Mouse (Mus musculus) right cerebral cortex, postnatal 14 days (tissue): ENCODE measurements around the gene Fdx1.
A peak's percentile ranks its signal among the peaks of the same experiment; 100 is the strongest.

Source experiments
- DNase-seq: peaks from one replicate; pipeline ENCODE4 v3.0.0; 2022

Fdx1 gene

DNA sequence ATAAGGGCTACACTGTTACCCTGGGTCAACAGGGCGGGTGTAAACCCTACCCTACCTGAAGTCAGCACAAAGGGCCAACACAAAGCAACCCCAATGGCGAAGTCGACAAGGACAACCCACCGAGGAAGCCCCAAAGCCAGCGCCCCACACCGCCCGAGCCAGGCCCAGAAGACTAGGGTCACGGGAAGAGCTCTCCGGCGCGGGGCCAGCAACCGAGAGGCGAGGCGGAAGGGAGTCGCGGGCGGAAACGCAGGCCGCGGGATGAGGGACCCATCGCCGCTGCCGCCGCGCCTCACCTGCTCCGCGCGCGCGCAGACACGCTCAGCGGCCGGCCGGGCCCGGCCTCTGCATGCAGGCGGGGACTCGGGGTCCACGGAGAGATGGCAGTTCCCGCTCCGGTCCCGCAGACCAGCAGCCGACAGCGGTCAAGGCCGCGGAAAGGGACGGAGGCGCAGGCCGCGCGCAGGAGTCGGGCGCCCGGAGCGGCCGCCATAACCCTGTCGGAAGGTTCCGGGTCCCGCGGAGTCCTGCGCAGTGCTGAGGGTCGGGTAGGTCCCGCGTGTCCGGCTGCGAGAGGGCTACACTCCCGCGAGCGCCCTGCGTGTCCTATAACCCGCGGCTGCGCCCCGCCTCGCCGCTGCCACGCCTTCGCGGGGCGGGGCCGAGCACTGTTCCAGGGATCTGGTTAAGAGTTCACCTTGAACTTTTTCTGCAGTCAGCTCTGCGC is at the start of gene Fdx1:
Gene Fdx1 (minus strand): TSS at position 582 of the 727 bp plus-strand sequence.
- peak; percentile 67 for DNase-seq

DNA sequence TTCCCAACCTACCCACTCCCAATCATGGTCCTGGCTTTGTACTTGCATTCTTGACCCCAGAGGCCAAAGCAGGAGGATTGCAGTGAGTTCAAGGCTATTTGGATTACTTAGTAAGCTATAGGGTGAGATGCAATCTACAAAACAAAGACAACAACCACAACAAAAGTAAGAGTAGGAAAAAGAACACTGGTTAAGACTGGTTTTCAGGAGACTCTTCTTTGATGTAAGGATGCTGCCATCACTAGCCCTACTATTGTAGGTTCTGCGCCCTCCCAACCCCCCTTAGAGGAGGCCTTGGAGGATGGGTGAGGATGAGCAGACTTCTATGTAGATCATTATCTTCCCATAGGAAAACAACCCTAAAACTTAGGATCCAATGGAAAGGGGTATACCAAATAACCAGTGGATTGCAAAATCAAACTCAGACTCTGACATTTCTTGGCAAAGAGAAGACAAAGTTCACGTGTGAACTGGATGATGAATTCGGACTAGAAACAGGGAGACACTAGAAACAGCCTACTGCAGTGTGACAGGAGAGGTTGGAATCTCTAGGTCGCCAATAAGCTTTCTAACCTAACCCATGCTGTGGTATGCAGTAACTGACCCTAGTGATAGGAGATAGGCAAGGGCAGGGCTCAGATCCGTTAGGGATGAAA is 49.6 kb upstream of the Fdx1 start:
- no peak for DNase-seq

DNA sequence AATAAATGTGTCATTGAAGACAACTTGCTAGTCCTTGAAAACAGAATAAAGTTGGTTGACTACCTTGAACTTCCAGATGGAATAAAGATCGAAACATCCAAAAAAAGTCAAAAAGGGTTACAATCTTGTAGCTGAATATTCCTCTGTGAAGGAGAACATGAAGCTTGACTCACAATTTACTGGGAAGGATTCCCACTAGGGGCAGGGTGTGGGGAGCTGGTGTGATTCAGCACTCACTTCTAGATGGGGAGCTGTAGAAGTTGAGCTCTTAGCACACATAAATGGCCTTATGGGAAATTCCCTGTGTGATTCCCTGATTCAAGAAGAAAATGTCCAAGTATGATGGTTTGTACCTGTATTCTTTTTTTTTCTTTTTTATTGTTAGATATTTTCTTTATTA is 49.0 kb upstream of the Fdx1 start:
- no peak for DNase-seq

DNA sequence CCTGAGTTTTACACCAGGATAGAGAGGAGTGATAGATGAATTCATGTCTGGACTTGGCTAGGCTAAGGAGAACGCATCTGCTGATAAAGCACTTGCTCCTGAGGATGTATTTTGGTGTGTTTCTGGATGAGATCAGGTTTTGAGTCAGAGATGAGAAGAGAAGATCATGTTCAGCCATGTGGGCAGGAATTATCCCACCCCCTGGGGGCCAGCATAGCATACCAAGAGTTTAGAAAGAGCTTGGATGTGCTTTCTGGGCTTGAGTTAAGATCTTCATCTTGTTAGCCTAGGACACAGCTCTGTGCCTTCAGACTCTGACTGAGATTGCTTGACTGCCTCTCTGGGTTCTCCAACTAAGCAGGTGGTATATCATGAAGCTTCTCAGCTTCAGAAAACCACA is 45.2 kb upstream of the Fdx1 start:
- DNase-seq: no peak

DNA sequence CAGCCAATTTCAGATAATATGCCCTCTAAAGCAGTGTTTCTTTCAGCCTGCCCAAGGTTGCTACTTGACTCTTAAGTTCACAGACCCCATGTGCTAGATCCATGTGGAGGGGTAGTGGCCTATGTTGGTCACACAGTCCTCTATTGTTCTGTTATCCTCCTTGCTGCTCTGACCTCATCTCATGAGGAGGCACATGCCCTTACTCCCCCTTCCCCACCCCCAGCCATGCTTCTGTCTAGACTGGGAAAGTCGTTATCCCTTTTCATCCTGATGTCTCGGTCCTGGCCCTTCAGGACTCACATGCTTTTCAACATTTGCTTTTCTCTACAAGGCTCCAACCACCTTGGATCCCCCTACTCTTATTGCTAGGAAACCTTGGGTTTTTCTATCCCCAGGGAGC is 44.0 kb upstream of the Fdx1 start:
- DNase-seq: no peak

DNA sequence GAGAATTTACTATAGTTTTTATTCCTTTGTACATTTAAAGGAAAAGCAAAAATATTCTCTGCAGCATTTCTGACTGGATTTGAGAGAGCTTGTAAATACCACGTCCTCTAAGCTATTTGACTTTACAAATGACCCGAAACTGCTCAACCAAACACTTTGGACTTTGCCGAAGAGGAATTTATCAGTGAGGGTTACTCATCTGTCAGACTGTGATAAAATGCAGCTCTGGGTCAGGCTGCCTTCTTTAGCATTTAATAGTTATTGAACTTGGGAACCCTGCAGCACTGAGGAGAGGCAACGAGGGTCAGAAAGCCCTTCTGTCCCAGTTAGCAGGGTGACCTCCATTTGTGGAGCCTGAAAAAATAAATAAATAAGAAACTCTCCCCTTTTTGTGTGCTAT is 40.1 kb upstream of the Fdx1 start:
- DNase-seq: no peak

DNA sequence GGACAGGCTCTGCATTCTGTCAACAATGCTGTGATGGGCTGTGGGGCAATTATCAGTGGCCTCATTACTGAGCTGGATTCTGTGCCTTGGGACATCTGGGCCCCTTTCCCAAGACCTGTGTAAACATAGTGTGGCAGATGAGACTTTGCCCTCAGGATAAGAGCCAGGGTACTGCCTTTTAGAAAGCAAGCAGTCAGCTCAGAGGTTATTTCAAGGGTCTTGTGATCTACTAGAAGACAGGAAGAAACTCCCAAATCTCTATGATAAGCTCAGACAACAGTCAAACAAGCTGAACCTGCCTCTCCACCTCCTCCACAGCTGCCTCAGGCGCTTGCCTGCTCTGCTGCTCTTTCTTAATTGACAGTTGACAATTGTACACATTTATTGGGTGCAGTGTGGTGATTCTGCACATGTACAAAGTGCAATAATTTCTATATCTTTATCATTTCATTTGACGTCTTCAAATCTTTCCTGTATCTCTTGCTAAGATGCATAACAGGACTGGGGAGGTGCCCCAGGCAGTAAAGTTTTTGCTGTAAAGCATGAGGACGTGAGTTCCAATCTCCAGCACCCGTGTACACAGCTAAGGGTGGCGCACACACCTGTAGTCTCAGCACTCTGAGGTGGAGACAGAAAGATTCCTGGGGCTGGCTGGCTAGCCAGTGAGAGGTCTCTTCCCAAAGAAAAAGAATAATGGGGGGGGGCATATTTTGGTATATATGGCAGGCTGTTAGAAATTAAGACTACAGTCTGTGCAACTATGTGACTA is 32.2 kb upstream of the Fdx1 start:
- no peak for DNase-seq

DNA sequence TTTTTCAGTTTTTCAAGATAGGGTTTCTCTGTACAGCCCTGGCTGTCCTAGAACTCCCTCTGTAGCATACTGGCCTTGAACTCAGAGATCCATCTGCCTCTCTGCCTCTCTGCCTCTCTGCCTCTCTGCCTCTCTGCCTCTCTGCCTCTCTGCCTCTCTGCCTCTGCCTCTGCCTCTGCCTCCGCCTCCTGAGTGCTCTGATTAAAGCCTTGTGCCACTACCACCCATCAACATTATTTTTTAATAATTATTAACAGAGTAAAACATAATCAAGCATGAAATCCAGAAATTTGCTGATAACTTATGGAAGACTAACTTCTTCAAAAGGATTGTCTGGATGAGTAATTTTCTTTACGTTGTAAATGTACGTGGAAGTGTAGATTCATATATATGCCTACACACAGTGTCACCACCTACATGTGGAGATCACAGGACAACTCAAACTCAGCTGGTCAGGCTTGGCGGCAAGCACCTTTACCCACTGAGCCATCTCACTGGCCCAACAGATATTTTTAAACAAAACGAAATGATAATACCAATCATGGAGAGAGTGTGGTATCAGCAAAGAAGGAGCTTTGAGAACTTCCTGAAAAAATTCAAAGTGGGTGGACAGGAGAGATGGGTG is 31.4 kb upstream of the Fdx1 start:
- DNase-seq: no peak

DNA sequence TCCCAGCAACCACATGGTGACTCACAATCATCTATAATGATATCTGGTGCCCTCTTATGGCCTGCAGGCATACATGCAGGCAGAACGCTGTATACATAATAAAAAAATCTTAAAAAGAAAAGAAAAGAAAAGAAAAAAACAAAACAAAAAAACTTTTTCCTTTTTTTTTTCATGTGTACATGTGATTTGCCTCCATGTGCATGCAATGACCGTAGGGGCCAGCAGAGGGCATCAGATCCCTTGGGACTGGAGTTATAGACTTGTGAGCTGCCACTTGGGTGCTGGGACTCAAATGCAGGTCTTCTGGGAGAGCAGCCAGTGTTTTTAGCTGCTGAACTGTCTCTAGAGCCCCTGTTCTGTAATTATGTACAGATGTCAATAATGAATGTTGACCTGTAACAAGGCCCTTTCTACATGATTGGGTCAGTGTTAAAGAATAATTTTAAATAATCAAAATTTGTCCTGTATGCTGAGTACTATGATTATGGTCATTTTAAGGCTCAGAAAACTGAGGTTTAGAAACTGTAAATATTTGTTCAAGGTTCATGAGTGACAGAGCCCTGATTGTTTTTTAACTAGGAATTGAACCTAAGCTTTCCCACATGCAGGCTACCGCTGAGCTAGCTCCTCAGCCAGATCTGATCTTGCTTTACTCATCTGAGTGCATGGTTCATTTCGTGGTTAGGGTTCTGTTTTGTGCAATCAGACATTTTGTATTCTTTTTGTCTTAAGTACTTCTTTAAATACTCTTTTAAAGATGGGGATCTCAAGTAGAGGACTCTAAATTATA is 30.3 kb upstream of the Fdx1 start:
- no peak for DNase-seq

DNA sequence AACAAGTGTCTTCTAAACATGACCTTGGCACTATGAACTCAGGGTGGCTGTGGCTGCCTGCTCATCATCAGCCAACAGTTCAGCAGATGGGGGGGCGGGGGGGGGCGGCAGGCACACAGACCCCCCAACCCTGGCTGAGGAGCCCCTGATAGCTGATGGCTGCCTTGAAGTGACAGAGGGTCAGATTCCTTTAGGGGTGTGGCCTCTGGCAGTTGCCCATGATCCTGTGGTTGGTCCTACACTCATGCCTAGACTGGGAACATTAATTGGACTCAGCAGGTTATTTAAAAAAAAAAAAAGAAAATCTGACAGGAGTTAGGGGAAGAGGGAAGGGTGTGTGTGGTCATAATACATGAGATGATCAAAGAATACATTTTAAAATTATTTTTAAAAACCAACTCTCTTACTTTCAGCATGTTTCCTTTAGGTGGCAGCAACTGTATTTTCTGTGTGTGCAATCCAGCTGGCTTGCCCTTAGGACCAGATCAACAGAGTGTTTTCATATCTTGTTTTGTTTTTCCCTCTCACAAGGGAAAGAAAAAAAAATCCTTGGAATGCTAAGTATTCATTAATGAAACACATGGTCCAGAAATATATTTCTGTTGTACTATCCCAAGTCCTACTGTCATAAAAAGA is 28.0 kb upstream of the Fdx1 start:
- DNase-seq: no peak

DNA sequence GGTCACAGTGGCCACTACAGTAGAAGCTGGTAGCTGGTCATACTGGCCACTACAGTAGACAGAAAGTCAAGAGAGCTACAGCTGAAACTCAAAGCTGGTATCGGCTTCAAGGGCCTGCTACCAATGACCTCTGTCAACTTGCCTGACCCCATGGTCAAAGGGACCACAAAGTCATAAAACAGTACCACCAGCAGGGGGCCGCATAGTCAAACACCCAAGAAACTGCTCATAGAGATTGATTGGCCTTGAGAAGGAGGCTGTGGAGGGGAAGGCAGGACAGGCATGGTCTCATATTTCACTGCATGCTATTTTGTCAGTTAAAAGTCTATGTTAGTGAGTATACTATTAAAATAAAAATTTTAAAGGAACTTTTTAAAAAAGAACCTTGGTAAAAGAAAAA is 27.5 kb upstream of the Fdx1 start:
- DNase-seq: no peak

DNA sequence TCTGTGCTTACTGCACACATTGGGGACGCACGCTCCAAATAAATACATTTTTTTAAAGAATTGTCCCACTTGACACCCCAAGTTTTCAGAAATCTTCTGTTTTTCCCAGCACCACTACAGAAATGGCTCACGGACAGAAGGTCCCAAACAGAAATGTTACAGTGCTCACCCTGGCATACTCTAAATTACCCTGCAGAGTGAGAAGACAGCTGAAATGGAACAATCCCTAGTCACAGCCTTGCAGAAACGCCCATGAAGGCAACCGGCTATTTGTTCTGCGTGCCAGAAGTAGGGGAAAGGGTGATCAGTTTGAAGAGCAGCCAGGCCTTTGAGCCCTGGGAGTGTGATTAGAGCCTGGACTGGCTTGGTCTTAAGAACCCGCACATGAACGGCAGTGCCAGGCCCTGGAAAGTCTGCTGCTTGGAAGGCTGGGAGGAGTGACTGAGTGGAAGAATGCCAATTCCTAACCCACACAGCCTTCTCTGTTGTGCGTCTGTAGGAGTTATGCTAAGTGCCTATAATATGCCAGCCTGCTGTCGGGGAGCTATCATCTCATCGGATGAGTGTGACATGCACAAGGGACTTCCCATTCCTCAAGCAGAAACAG is 22.2 kb upstream of the Fdx1 start:
- DNase-seq: peak; percentile 28

DNA sequence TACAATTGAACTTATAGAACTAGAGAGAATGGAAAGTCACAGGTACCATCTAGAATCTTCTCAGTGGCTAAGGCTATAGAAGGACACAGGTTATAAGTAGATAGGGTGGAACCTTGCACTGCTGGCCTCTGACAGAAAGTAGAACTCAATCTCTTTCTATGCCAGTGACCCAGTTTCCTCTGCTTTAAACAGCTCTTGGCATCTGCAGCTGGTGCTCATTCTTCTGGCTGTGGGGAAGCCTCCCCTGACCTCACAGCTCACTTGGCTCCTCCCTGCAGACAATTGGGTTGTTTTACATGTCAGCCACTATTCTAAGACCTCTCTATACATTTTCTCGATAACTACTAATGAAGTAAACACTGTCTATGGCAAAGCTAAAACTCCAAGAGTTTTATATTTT is 17.8 kb upstream of the Fdx1 start:
- no peak for DNase-seq

DNA sequence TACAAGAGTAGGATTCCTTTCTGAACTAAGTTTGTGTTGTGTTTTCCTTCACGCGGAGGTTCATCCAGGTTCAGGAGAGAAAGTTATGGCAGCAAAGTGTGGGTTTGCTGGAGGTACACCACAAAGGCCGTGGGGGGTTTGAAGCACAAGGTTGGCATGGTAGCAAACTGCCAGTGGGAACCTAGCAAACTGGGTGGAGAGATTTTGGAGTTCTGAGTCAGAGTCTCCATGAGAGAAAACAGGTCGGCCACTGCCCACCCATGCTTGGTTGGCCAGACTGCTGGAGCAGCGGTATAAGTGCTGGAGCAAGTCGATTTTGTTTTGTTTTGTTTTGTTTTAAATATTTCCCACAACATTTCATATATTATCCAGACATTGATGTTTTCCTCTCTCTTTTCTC is 15.9 kb upstream of the Fdx1 start:
- DNase-seq: no peak

DNA sequence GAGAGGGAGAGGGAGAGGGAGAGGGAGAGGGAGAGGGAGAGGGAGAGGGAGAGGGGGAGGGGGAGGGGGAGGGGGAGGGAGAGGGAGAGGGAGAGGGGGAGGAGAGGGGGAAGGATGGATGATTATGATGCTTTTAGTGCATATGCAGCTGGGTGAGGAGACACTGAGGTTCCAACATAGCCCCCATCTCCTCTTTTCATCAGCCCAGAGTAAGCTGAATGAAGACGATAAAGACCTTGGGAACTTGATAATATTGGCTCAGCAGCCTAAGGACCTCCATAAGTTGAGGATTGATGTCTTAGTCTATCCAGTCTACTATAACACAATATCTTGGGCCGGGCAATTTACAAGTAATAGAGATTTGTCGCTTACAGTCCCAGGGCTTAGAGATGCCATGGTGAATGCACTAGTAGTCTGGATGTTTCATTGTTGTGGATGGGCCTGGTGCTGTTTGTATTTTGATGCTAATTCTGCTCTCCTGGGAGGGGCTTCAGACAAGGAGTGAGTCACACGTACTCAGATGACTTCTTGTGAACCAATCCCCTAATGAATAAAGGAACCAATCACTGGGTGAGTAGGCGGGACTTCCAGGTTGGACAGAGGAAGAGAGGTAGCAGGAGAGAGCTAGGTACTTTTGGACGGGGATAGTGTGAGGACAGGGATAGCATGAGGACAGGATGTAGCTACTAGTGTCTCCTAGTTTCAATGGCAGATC is 15.3 kb upstream of the Fdx1 start:
- DNase-seq: no peak

DNA sequence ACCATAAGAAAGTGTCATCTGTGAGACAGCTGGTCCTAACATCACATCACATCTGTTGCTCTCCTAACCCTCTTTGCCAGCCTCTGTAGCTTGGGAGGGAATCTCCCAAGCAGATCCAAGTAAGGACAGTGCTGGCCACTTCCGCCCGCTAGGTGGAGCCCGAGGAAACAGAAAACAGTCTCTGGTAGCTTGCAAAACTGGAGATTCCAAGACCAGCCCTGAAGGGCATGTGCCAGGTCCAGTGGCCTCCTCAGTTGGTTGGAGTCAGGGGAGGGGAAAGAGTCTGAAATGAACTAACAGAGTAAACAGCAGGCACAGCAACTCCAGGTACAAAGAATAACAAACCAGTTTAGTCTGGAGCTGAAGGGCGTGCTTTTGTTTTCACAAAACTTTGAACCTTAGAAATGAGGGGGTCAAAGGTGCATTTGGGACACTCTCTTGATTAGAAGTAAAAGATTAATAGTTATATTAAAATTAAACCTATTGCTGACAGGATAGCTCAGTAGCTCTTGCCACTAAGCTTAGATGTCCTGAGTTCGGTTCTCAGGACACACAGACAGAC is 14.2 kb upstream of the Fdx1 start:
- peak; percentile 85 for DNase-seq

DNA sequence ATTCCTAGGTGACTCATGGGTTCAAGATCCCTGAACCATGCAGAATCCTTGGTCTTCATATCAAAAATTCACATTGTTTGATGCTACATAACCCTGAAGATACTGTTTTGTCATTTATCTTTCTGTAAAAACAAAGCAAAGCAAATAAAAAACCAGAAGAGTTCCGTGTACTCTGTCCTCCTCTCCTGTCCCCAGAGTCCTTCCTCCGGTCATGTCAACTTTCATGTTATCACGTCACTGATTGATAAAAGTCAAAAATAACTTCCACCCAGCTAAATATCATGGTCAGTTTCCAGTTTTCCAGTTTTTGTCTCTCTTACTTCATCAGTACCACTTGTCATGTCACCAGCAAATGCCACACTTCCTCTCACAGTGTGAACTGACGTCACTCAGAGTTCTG is 11.5 kb upstream of the Fdx1 start:
- no peak for DNase-seq

DNA sequence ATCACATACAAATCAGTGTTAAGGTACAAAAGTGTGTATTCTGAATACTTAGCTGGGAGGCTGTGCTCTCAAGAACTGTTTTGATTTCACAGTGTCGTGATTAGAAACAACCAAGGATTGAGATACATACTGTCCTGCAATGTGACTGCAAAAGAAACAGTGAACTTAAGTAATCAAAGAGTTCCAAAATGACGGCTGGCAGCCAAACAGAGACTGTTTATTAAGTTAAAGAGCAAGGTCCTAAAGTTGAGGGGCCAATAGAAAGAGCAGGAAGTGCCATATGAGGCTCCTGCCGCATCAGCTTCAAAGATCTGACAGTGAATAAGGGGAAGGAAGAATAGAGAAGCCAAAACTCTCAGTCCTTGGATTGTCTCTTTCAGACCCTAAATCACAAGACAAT is 10.5 kb upstream of the Fdx1 start:
- DNase-seq: no peak

DNA sequence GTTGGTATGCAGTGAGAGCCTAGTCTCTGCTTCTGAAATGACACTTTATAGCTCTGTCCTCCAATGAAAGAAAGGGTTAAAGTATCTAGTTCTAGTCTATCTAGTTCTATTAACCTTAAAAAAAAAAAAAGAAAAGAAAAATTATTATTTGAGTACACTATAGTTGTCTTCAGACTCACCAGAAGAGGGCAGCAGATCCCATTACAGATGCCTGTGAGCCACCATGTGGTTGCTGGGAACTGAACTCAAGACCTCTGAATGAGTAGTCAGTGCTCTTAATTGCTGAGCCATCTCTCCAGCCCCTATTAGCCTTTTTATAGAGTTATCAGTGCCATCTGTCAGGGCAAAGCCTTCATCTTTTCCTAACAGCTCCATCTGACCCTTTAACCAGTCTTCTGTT is 3.0 kb upstream of the Fdx1 start:
- no peak for DNase-seq

DNA sequence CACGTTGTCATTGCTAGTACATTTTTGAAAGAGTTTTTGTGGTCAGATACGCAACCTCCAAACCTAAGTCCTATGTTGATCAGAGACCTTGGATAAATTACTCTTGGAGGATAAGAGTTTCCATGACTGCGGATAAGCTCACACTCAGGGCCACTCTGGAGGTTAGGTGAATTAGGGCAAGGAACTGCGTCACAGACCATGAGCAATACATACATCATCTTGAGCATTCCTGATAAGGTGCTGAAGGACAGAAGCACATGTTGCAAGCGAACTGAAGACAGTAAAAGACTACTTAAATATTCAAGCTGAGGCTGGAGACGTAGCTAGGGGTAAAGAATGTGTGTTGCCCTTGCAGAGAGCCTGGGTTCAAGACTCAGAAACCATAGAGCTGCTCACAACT is 754 bp upstream of the Fdx1 start:
- no peak for DNase-seq
